Mouse (Mus musculus) colon, adult 2 months (tissue): ENCODE results near the gene Tstd2. TPM values are rescaled to one million over a fixed set of nuclear protein-coding genes. Genes with fewer than 3 reads are reported as not detected.

Experiments used
- polyA plus RNA-seq: library from polyadenylated mRNA; depleted of rRNA; stranded (reverse); fragments of >200 nt; gene quantifications from 2 replicates; pipeline ENCODE4 v1.2.3, GENCODE M21; 2012; rRNA removed

The Tstd2 gene
- 11.0 and 11.6 TPM in 2 replicates for polyA plus RNA-seq

GRCm38 (mm10) chr4:46138287-46139222 is at the start of gene Tstd2, which contains the start of gene Ncbp1:
Tstd2 (minus strand) TSS chr4:46138694.
Ncbp1 (plus strand) TSS chr4:46138613.

Other genes with a start within 250 kb of the Tstd2 start
- not detected in 2 replicates for gene Ccdc180, start 248.4 kb downstream of the Tstd2 start, polyA plus RNA-seq
- gene Tdrd7, start 173.4 kb downstream of the Tstd2 start, polyA plus RNA-seq, result 12.0 and 12.1 TPM in 2 replicates
- 1.6 and 2.0 TPM in 2 replicates for gene Tmod1, start 99.8 kb downstream of the Tstd2 start, polyA plus RNA-seq
- gene Ncbp1, start 81 bp downstream of the Tstd2 start, polyA plus RNA-seq, result 11.5 and 12.7 TPM in 2 replicates
- 21.7 and 31.9 TPM in 2 replicates for gene Xpa, start 57.6 kb upstream of the Tstd2 start, polyA plus RNA-seq
- gene Foxe1, start 204.9 kb upstream of the Tstd2 start, polyA plus RNA-seq, result 0.08 TPM in 1 of 2 replicates, not detected in the other